Mouse (Mus musculus) urinary bladder, adult 2 months (tissue): ENCODE data around the gene Cldn19. TPM values are rescaled to one million over a fixed set of nuclear protein-coding genes. Genes with fewer than 3 reads are reported as not detected.
"Not testable (repeated sequence)": the region's sequence is repeated elsewhere in the genome, so short reads cannot be mapped to it uniquely, and the experiment has no call there.

ENCODE experiments used
- DNase-seq: peaks from one replicate; pipeline ENCODE4 v3.0.0; 2022; ENCODE audit warnings: low spot score
- polyA plus RNA-seq: library from polyadenylated mRNA; depleted of rRNA; stranded (reverse); fragments of >200 nt; gene quantifications from 2 replicates; pipeline ENCODE4 v1.2.3, GENCODE M21; 2012

Gene Cldn19
- polyA plus RNA-seq, 1 experiment: 0.54 TPM

- DNase-seq: no peak
Observed at GRCm38 (mm10) chr4:119252025-119252808, 3.0 kb upstream of the Cldn19 start.

- DNase-seq: no peak
Observed at GRCm38 (mm10) chr4:119254012-119254618, 1.1 kb upstream of the Cldn19 start.

- no peak for DNase-seq
Observed at GRCm38 (mm10) chr4:119257083-119257482, 1.9 kb downstream of the Cldn19 start.

GRCm38 (mm10) chr4:119259344-119260254 is 4.4 kb downstream of the Cldn19 start:
- no peak for DNase-seq

GRCm38 (mm10) chr4:119261087-119261713 is 6.0 kb downstream of the Cldn19 start:
- DNase-seq: no peak

- DNase-seq: no peak
Observed at GRCm38 (mm10) chr4:119262483-119262882, 7.3 kb downstream of the Cldn19 start.

GRCm38 (mm10) chr4:119263459-119263858 is 8.2 kb downstream of the Cldn19 start:
- no peak for DNase-seq

- DNase-seq: no peak
Observed at GRCm38 (mm10) chr4:119266606-119267005, 11.4 kb downstream of the Cldn19 start.

GRCm38 (mm10) chr4:119274627-119275026 is 19.4 kb downstream of the Cldn19 start:
- no peak for DNase-seq

GRCm38 (mm10) chr4:119275226-119275625 is 20.0 kb downstream of the Cldn19 start:
- no peak for DNase-seq

GRCm38 (mm10) chr4:119275726-119276125 is 20.5 kb downstream of the Cldn19 start:
- no peak for DNase-seq

GRCm38 (mm10) chr4:119278784-119279183 is 23.6 kb downstream of the Cldn19 start:
- DNase-seq: not testable (repeated sequence)

- no peak for DNase-seq
Observed at GRCm38 (mm10) chr4:119284861-119285260, 29.6 kb downstream of the Cldn19 start.

GRCm38 (mm10) chr4:119285336-119285735 is 30.1 kb downstream of the Cldn19 start:
- DNase-seq: no peak

- no peak for DNase-seq
Observed at GRCm38 (mm10) chr4:119291921-119292320, 36.7 kb downstream of the Cldn19 start.

- peak; percentile 27 for DNase-seq
Observed at GRCm38 (mm10) chr4:119292771-119293573, 37.8 kb downstream of the Cldn19 start.

GRCm38 (mm10) chr4:119293574-119294258 is 38.5 kb downstream of the Cldn19 start:
- DNase-seq: peak; percentile 24

GRCm38 (mm10) chr4:119294415-119295133 is 39.4 kb downstream of the Cldn19 start, which contains the start of gene Ybx1:
Ybx1 (minus strand) TSS chr4:119294604.
- peak; percentile 99 for DNase-seq

- DNase-seq: no peak
Observed at GRCm38 (mm10) chr4:119295134-119295453, 39.9 kb downstream of the Cldn19 start.

GRCm38 (mm10) chr4:119297361-119297760 is 42.1 kb downstream of the Cldn19 start:
- DNase-seq: no peak
